Mouse (Mus musculus) brown adipose tissue, adult 24 weeks (tissue): ENCODE measurements at regions not wholly inside any gene's neighbourhood (a gene's known extent, or its start where the extent isn't known, plus 50 kb on each side); places are given as distances from the start of the nearest gene placed in this dataset.

ENCODE experiments used
- H3K27ac ChIP-seq: fragments of 200-500 bp; replicated peaks from 2 replicates; pipeline ENCODE4 v1.5.1; 2012; ENCODE audit warnings: low read depth, mild to moderate bottlenecking, low read length
- H3K4me1 ChIP-seq: fragments of 200-500 bp; 2 replicates; pipeline ENCODE4 v1.6.1; 2012; ENCODE audit warnings: low read length, mixed read lengths; ENCODE audit not compliant: control insufficient read depth, insufficient read depth, insufficient read length
- H3K4me3 ChIP-seq: fragments of 200-500 bp; 2 replicates; pipeline ENCODE4 v1.5.1; 2012; ENCODE audit warnings: low read depth, mild to moderate bottlenecking, low read length, moderate library complexity; ENCODE audit not compliant: insufficient read depth

DNA sequence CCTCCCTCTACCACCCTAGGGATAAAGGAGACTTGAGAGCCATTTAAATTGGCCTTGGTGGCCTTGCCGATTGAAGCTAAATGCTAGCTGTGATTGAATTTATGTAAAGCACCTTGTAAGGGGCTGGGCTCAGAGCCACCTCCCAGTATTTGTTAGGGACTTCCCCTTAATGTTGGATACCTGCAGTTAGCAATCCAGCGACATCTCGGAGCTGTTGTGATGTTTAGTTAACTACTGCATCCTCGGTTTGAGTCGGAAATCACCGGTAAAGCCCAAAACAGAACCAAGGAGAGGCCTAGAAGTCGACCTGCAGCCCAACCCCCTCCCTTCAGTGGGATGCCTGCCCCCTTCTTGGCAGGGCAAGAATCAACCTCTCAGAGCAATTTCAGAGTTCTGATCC lies 236.3 kb downstream of the Cd83 start:
- Histone ChIP-seq H3K4me3 (no peak overlapping the region), H3K27ac (no peak overlapping the region), H3K4me1 (peaks cover 4% of the 10 kb centered on the region; the same call in 1 of the 2 replicates)

DNA sequence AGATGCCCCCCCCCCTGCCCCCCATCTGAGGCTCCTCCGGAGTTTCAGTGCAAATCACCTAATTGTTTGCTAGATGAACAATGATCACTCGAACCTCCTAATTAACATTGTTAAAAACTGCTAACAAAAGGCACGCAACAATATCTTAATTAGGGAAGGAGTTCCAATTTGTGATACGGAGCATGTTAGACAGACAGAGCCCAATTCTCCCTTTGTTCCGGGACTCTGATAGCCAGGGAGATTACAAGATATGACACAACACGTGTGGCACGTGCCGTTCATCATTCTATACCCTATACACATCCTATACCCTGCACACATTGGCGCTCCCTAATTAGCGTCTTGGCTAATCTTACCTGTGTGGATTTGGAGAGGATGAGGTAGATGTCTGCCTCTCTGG lies 237.5 kb downstream of the Cd83 start:
- Histone ChIP-seq H3K4me3 (no peak overlapping the region), H3K4me1 (peaks cover 9% of the 10 kb centered on the region; the same call in 1 of the 2 replicates), H3K27ac (no peak overlapping the region)

DNA sequence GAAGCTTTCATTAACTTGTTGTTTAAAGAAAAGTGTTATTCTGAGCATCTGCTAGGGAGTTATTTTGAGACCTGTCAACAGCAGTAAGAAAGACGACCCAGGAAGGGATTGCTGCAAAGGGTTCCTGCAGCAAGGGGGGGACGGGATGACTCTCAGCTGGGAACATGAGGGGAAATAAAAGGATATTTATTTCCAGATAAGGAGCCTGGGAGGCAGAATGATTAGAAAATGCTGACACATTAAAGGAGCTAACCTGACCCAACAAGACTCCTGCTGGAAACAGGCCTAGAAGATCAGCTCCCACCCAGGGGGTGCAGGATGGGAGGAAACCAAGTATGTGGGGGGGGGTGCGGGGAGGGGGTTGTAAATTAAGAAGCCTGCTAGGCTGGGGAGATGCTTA lies 240.0 kb downstream of the Cd83 start:
- Histone ChIP-seq H3K4me3 (no peak overlapping the region), H3K27ac (no peak overlapping the region), H3K4me1 (peaks cover 16% of the 10 kb centered on the region; the same call in 1 of the 2 replicates)

DNA sequence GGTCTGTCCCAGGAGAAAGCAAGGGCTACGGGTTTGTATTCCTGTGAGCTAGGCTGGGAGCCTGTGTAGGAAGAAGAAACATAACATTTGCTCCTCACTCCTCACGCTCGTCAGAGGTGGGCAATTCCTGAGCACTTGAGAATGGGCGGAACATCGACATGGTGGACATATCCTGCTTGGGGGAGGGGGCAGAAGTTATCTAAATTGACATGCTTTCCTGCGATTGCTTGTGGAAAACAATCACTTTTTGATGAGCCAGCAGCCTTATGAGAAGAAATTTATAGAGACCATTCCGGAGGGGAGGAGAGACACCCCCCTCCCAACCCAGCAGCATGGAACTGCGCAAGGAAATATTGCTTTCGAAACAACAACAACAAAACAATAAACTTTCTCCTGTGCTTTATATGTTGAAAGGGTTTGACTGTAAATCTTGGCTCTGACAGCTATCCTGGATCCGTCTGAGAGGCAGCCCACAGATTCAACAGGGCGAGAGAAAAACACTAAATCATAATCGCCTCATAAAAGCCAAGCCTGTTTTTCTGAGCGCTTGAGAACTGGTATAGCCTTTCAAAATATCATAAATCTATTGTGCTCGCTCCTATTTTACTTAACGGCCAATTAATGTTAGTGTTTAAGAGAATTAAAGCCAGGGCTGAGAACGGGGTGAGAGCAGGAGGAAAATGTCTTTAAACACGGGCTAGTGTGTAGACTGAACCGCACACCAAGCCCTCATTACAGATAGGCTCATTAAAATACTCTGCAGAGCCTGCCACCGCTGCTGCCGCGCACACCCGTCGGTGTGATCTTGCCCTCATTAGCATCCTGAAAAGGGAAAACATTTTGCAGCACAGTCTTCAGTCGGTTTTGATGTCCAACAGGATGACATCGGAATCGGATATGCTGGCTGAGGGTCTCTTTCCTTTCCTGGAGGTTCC lies 242.0 kb downstream of the Cd83 start:
- H3K4me3 ChIP-seq: peak overlapping the region; percentile 37
- H3K4me1 ChIP-seq: peaks cover 21% of the 10 kb centered on the region; the same call in 1 of the 2 replicates
- peak overlapping the region; percentile 98 for H3K27ac ChIP-seq

DNA sequence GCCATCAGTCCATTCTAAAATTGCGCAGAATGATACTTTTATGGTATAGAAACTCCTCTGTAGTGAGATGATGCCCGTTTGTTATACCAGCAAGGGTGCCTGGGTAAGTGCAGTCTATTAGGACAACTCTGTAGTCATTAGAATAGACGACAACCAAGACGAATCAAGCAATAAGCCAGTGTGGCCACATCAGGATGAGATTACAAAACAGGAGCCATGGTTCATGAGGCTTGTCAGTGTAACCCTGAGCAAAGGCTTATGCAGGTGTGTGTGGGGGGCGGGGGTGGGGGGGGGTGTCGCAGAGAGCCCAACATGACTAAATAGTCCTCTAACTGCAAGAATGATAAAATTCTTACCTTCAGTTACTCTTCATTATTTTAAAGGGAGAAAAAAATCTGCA lies 243.5 kb downstream of the Cd83 start:
- Histone ChIP-seq H3K27ac (no peak overlapping the region), H3K4me3 (no peak overlapping the region), H3K4me1 (peaks cover 21% of the 10 kb centered on the region; the same call in 1 of the 2 replicates)

DNA sequence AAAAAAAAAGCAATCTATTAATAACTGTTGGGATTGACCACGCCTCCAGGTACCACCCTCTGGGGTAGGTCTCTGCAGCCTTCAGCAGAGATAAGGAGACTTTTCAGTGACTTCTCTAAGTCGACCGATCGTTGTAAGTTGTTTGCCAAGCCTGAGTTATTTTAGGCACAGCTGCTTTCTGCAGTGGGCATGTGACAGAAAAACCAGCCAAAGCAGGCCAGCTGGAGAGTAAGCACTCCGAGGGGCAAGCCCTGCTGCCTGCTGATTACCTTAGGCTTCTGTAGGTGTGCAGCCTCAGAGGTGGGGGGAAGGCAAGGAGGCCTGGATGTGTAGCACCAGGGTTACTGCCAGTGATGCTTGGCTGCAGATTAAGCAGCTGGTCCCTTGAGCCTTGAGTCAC lies 246.0 kb downstream of the Cd83 start:
- no peak overlapping the region for H3K4me3 ChIP-seq
- H3K4me1 ChIP-seq: peaks cover 19% of the 10 kb centered on the region; the same call in 1 of the 2 replicates
- no peak overlapping the region for H3K27ac ChIP-seq

DNA sequence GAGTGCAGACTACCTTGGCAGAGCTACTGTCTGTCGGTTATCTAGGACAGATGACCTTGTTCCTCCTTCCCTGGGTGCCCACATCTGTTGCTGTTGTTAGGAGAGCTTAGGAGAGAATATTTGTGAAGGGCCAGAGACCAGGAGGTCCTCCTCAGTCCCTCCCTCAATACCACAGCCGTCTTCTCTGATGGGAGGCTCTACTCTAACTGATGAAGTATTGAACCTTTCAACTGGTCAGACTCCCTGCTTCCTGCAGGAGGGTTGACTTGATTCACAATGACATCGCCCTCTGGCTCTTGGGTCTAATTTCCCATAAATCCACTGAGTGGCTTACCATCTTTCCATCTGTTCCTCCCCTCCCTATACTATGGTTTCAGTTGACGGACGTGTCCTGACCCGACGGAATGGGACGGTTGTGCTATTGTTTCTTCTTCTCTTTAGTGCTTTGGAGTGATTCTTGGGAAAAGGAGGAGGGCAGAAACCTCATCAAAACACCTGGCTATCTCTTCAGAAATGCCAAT lies 253.3 kb downstream of the Cd83 start:
- H3K4me3 ChIP-seq: no peak overlapping the region
- H3K4me1 ChIP-seq: peaks cover 7% of the 10 kb centered on the region; the same call in 1 of the 2 replicates
- no peak overlapping the region for H3K27ac ChIP-seq

DNA sequence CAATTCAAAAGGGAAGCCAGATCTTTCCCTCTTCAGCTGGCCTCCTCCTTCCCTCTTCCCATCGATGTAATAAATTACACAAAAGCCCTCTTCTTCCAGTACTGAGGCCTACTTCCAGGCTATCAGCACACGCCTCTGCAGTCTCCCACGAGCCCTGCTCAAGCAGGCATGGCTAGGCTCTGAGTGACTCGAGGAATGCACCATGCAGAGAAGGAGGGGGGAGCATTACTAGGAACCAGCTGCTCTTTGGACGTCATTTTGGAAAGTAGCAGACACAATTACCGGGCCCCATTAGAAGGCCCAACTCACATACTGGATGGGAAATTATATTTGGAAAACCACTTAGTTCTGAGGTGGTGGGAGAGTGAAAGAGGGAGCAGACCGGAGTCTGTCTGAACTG lies 253.7 kb downstream of the Cd83 start:
- H3K4me3 ChIP-seq: no peak overlapping the region
- H3K27ac ChIP-seq: no peak overlapping the region
- peaks cover 7% of the 10 kb centered on the region; the same call in 1 of the 2 replicates for H3K4me1 ChIP-seq

DNA sequence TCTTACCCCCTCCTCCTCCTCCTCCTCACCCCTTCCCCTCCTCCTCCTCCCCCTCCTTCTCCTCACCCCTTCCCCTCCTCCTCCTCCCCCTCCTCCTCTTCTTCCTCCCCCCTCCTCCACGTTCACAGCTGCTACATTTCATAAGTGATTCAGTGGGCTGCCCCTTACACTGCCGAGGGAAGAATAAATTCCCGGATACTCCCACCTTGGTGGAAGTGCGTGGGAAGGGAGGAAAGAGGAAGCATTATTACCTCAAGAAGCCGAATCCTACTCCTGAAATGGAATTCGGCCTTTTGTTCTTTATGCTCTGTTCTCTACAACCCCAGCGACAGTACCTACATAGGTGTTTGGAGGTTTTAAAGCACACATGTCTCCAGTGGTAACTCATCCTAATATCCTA lies 256.1 kb downstream of the Cd83 start:
- Histone ChIP-seq H3K4me1 (peaks cover 9% of the 10 kb centered on the region; the same call in 1 of the 2 replicates), H3K4me3 (no peak overlapping the region), H3K27ac (peak overlapping the region; percentile 52; the same call in 1 of the 2 replicates)

DNA sequence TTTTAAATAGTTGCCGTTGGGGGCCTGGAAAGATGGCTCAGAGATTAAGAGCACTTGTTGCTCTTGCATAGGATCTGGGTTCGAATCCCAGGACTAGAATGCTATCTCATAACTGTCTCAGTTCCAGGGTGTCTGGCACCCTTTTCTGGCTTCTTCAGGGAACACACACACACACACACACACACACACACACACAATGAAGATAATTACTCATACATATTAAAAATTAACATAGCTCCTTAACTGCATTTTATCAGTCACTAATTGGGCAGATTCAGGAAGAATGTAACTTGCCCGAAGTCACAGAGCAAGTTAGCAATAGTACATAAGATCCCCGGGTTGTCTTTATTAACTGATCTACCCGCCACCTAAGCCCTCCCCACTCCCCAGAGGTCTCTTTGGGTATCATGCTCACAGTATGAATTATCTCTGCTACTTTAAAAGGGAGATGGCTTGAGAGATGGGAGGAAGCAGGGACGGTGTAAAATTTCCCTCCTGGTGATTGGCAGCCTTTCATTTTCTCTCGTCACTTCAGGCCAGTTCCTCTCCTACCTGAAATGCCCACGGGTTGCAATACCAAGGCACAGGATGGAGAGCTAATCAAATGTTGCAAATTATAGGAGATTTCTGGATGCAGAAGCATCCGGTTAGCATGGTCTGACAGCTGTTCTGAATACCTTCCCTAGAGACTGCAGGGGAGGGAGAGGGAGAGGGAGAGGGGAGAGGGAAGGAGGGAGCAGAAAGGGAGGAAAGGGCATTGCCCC lies 258.3 kb downstream of the Cd83 start:
- Histone ChIP-seq H3K4me1 (peaks cover 10% of the 10 kb centered on the region; the same call in 1 of the 2 replicates), H3K27ac (peak overlapping the region; percentile 28; the same call in 1 of the 2 replicates), H3K4me3 (no peak overlapping the region)

DNA sequence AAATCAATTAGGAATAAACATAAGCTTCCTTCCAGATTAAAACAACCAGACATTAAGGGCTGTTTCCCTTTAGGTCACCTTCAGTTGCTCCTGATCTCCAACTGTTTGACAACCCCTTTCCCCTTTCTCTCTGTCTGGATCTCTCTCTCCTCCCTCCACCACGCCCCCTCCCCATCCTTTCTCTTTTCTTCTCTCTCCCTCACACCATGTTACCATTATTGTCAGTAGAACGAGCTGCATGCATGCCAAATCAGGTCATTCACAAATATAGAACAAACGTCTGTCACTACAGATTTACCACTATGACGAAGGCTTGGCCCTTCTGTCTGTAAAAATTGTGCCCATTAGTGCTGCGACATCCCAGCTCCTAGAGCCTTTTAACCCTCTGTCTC lies 258.9 kb downstream of the Cd83 start:
- Histone ChIP-seq H3K4me3 (no peak overlapping the region), H3K27ac (peak overlapping the region; percentile 28), H3K4me1 (peaks cover 10% of the 10 kb centered on the region; the same call in 1 of the 2 replicates)

DNA sequence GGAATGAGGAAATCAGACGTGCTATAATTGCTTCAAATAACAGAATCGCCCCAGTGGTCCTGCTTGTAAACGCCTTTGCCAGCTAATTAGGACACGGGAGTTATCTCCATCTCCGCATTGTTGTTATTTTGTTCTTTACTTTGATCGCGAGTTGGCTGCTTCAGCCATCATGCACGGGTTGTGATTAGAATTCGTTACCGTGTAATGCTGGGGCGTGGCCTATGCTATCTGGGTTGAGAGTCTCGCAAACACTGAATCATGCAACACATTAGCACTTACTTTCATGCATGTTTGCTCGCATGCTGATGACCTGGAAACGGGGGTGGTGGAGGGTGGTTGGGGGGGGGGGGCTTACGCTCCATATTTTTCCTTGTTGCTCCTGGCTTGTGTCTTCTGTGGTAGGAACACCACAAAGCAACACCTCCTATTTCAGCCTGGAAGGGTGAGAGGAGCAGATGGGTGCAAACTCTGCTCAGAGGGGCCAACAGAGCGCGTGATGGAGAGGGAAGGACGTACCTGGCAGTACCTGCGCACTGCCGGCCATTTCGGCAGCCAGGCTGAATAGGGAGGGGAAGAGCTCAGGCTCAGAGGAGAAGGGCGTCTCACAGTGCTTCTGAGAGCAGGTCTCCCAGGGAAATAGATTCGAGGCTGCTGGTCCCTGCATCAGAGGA lies 260.1 kb downstream of the Cd83 start:
- Histone ChIP-seq H3K4me3 (no peak overlapping the region), H3K27ac (0 out of 2 replicates have a peak overlapping the region, but pooled peaks have one; percentile 99), H3K4me1 (peaks cover 10% of the 10 kb centered on the region; the same call in 1 of the 2 replicates)

DNA sequence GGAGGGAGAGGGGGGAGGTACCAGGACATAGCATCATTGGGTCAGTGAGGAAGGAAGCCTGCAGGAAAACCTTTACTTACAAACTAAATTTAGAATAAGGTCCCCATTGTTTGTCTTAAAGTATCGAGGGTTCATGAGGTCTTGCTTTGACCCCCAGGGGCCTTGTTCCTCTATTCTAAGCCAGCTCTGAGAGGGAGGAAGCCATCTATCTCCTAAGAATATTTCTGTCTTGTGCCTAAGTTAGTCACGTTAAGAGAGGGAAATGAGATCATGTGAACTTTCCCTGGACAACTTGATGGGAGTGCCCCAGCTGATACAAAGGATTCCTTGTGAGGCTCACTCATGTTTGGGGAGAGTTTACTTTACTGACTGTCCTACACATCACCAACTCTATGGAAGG lies 261.9 kb downstream of the Cd83 start:
- peak overlapping the region; percentile 100 for H3K27ac ChIP-seq

DNA sequence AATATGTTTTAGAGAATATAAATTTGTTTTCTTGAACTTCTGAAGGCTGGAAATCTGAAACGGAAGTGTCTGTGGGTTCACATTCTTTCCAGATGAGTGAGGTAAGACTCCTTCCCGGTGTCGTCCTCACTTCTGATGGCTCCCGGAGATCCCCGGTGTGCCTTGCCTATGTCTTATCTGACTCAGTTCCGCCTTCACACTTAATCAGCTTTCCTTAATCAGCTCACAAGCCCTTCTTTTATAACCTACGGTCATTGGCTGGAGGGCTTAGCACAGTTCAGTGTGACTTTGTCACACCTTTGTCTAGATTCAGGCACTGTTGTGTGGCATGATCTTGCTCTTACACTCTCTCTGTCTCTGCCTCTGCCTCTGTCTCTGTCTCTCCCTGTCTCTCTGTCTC lies 269.6 kb downstream of the Cd83 start:
- Histone ChIP-seq H3K4me3 (no peak overlapping the region), H3K4me1 (peaks cover 9% of the 10 kb centered on the region), H3K27ac (0 out of 2 replicates have a peak overlapping the region, but pooled peaks have one; percentile 32)

More for the DNA sequence above, 261.9 kb downstream of the Cd83 start:
- Histone ChIP-seq H3K4me3 (no peak overlapping the region), H3K4me1 (peaks cover 10% of the 10 kb centered on the region; the same call in 1 of the 2 replicates)
